Mouse (Mus musculus) A20 (cell line): ENCODE measurements at regions not wholly inside any gene's neighbourhood (a gene's known extent, or its start where the extent isn't known, plus 50 kb on each side); places are given as distances from the start of the nearest gene placed in this dataset.

Experiments
- DNase-seq: peaks from one replicate; pipeline ENCODE4 v3.0.0-alpha.2; 2011; ENCODE audit warnings: low read depth, low spot score

- DNase-seq, result no peak
These were observed 173.4 kb upstream of the Dph6 start for GRCm38 (mm10) chr2:114828192-114828591.

GRCm38 (mm10) chr2:114835694-114836093 lies 180.9 kb upstream of the Dph6 start:
- no peak for DNase-seq

GRCm38 (mm10) chr2:114843696-114844388 lies 189.1 kb upstream of the Dph6 start:
- no peak for DNase-seq

GRCm38 (mm10) chr2:114844389-114844771 lies 189.6 kb upstream of the Dph6 start:
- DNase-seq, result no peak

GRCm38 (mm10) chr2:114848439-114848838 lies 193.7 kb upstream of the Dph6 start:
- DNase-seq, result no peak

GRCm38 (mm10) chr2:114848914-114849313 lies 194.2 kb upstream of the Dph6 start:
- DNase-seq, result no peak

- DNase-seq, result peak; percentile 40
These were observed 199.2 kb upstream of the Dph6 start for GRCm38 (mm10) chr2:114853715-114854530.

- no peak for DNase-seq
These were observed 217.5 kb upstream of the Dph6 start for GRCm38 (mm10) chr2:114872272-114872671.

- no peak for DNase-seq
These were observed 218.3 kb upstream of the Dph6 start for GRCm38 (mm10) chr2:114873090-114873489.

- DNase-seq, result no peak
These were observed 224.3 kb upstream of the Dph6 start for GRCm38 (mm10) chr2:114879084-114879483.

- DNase-seq, result no peak
These were observed 225.0 kb upstream of the Dph6 start for GRCm38 (mm10) chr2:114879784-114880183.

GRCm38 (mm10) chr2:114885734-114886260 lies 231.0 kb upstream of the Dph6 start:
- no peak for DNase-seq

GRCm38 (mm10) chr2:114898812-114899211 lies 244.0 kb upstream of the Dph6 start:
- no peak for DNase-seq

GRCm38 (mm10) chr2:114911845-114912500 lies 257.2 kb upstream of the Dph6 start:
- DNase-seq, result no peak

GRCm38 (mm10) chr2:114915025-114915690 lies 260.4 kb upstream of the Dph6 start:
- no peak for DNase-seq

- DNase-seq, result no peak
These were observed 263.9 kb upstream of the Dph6 start for GRCm38 (mm10) chr2:114918420-114919332.

- DNase-seq, result no peak
These were observed 269.1 kb upstream of the Dph6 start for GRCm38 (mm10) chr2:114923911-114924310.

GRCm38 (mm10) chr2:114935436-114935835 lies 280.7 kb upstream of the Dph6 start:
- DNase-seq, result no peak

- DNase-seq, result no peak
These were observed 283.8 kb upstream of the Dph6 start for GRCm38 (mm10) chr2:114938416-114939147.

GRCm38 (mm10) chr2:114966111-114966510 lies 311.3 kb upstream of the Dph6 start:
- DNase-seq, result no peak
